Mouse (Mus musculus) c-Kit-positive CD71-positive TER-119-positive erythroid progenitor cells, embryonic 14.5 days (primary cell): ENCODE data around the gene Pim3.

ENCODE experiments used
- DNase-seq: peaks from one replicate; pipeline ENCODE4 v3.0.0-alpha.2; 2013; ENCODE audit warnings: low spot score

The Pim3 gene

DNA sequence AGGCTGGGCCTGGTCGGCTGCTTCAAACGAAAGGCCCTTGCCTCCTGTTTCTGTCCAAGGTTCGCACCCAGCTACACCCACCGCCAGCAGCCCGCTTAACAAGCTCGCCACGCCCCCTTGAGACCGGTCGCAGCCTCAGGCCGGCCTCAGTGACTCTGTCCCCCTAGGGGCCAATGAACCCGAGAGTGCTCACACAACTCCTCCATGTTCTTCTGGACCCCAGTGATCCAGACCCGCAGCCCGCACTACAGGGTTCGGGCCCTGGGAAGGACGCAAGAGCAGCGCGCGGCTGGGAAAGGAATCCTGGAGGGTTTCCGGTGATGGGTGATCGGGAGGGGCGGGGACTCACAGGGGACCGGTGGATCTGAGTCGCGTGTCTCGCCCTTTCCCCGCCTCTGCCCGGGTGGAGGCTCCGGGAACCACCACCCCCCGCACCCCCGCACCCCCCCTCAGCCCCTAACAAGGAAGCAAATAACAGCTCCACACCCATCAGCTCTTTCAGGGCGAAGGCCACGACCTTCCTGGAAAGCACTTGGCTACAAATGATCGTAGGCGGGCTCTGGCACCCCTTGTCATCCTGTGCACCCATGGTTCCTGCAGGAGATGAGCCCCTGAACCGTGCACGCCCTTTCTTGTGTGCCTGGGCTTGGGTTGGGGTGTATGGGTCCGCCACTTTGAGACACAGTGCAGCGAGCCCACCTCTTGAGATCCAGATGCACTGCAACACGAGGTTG, 24.6 kb upstream of the Pim3 start:
- DNase-seq = no peak

DNA sequence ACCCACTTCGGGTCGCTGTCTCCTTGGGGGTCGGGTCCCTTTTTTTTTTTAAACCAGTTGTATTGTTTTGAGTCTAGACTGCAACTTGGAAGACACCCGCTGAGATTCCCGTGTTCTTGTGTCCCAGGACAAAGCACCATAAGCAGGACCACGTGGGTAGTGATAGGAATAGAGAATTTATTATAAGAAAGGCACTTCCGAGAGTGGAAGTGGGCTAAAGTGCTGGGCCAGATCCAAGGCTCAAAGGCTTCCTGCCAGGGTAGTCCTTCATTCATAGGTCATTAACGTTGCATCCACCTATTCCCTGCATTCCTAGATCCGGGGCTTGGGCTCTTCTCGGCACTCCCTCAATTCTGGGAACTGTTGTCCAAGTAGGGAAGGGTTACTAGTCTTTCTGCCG, 24.0 kb upstream of the Pim3 start:
- no peak for DNase-seq

DNA sequence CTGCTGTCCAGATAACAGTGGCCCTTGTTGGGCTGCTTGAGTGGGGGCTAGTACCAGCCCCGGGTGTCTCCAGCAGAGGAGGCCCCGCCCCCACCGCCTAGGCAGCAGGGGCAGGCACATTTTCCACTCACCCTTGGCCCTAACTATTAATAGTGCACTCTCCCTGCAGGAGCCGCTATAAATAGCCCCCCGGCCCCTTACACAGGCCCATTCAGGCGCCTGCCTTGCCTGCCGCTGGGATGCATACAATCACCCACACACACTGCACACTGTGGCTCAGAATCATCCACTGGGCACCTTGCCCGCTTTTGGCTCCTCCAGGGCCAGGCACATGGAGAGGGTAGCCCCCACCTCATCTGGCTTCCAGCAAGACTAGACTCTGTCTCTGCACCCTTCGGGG, 22.7 kb upstream of the Pim3 start:
- DNase-seq = no peak

DNA sequence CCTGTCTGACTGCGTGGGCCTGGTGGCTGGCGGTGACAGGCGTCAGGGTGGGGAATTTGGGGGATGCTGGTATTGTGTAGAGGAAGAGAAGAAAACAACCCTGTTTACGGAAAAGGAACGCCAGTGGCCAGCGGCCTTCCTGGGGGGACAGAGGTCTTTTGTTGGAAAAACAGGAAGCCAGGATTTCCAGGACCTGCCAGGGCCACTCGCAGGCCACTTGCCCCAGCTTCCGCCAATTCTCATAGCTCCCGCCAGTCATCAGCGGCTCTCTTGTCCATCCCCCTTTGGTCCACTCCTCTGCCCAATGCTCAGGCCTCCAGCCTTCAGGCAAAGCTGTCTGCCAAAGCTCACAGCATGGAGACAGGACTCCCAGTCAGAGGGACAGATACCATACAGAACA, 21.9 kb upstream of the Pim3 start:
- DNase-seq = no peak

DNA sequence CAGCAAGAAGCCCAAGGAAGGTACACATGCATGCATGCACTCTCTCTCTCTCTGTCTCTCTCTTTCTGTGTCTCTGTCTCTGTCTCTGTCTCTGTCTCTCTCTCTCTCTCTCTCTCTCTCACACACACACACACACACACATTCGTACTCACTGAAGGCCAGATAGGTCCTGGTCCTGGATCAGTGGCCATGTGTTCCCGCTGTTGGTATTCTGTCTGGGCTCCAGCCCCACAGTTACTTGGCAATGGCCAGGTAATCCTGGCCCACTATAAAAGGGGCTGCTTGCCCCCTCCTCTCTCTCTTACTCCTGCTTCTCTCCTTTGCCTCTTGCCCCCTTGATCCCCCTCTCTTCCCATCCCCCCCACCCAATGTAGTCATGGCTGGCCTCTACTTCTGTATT, 20.8 kb upstream of the Pim3 start:
- DNase-seq = no peak

DNA sequence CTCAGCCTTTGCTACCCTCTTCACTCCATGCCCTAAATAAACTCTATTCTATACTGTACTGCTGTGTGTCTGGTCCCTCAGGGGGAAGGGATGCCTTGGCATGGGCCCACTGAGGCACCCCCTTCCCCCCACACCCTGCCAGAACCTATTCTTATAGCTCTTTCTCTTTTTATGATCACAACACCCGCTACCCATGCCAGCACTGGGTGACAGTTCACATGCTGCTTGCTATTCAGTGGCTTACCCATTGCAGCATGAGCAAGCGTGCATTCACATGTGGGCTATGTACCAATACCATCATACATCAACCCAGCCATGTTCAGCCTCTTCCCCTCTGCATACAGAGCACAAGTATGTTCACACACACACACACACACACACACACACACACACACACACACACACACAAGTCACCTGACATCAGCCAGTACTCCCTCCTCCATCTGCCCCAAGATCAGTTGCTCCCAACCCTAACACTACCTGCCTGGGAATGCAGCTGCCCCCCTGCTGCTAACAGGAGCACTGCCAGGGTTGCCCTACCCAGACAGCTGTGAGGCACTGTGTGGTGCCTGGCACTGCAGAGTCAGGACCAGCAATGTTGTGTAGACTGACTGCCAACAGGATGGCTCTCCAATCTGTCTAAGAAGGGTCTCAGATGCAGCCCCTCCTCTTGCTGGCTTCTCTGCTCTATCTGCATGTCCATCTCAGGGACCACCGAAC, 20.2 kb upstream of the Pim3 start:
- DNase-seq = no peak

DNA sequence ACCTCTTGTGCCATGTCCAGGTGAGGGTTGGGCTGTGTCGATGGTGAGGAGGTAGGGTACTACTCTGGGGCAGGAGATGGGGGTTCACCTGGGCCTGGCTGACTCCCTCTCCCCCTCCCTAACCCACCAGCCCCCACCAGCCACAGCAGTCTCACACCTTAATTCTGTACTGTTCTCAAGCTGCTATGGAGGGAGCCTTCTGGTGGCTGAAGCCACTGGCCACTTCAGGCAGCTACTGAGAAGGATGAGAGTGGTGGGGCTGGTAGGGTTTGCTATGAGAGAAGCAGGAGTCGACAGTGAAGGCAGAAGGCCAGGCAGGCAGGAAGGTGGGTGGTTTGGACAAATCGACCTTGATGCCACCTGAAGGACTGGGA, 19.7 kb upstream of the Pim3 start:
- DNase-seq = no peak

DNA sequence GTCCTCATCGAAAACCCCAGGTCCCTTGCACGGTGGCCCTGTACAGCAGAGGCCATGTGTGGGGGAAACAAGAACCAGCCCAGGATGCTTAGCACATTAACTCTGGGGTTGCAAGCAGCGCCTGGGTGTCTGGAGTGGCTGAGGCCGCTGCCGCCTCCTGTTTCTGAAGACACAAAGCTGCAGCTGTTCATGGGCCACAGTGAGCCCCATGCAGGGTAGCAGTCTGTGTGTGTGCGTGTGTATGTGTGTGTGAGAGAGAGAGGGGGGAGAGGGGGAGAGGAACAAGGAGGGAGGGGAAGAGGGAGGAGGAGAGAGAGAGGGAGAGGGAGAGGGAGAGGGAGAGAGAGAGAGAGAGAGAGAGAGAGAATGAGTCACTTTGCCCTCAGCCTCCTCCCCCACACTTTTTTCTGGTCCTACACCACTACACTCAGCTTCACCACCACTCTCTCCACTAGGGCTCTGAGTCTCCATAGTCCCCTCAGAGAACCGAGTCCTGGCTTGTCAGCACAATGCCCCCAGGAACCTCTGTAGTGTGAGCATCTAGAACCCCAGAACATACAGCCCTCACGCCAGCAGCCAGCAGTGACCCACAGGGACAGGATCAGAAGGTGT, 18.4 kb upstream of the Pim3 start:
- DNase-seq = no peak

DNA sequence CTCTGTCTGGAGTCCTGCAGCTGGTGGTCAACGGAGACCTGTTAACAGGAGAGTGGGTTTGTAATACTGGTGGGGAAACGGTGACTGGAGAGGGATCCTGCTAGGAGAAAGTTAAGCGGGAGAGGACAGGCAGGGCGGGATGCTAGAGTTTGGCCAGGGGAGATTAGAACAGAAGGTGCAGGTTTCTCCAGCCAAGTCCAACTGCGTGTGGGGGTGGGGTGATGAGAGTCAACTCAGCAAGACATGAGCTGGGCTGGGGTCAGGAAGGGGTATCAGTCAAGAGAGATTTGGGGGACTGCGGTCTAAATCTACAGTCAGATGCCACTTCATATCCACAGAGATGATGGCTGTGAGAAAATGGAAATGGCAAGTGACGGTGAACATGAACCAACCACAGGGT, 17.0 kb upstream of the Pim3 start:
- no peak for DNase-seq

DNA sequence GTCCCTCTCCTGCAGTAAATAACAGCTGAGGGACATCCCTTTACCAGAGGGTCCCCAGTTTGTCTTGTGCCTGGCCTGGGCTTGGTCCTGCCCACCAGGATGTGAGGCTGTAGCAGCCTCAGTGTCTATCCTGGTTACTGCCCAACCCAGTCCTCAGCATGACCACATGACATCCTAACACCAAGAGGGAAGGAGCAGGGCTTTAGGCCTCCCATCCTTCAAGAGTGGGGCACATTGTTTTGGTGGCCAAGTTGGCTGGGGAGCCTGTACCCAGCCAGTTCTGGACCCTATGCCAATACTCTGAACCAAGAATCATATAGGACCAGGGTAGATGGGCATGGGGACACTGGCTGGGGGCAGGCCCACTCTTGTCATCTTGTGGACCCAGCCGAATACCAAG, 13.3 kb upstream of the Pim3 start:
- DNase-seq = no peak

DNA sequence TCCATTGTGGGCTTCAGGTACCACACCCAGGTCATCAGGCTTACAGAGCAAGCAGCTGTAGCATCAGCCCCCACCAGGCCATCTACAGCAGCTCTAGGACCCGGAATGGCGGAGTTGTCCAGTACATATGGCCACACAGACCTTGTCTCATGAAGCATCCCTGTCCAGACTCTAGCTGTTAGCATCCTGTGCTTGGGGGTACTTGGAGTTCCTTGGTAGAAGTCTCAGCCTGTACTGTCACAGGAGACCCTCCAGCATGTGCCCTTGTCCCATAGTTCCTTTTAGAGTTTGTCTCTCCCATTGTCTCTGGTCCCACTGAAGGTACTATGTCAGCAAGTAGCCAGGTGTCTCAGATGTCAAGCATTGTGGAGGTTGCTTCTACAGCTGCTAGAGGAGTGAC, 12.4 kb upstream of the Pim3 start:
- no peak for DNase-seq

DNA sequence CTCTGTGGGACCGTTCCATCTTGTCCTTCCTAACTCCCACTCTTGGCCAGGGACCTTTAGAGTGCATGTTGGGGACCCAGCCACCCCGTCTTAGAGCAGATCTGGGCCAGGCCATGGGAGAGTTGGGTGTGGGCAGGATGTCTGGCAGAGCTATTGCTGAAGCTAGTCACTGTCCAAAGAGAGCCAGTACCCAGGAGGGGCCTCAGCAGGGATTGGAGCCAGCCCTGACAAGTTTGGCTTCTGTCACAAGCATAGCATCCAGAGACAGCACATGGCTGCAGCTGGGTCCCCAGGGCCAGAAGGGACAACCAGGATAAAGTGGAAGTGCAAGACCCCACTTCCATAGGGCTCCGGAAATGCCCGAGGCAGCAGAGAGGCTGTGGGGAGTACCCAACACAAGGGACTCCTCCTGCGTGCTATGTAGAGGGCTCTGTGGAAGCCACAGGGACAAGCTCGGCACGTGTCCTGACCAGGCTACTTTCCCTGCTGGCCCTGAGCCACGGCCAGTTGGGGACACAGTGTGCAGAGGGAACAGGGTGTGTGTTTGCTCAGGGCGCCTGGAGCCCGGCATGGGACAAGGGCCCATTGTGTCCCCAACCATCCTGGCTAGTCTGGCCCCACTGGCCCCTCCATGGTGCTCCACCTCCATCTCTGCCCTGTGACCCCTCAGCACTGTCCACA, 11.7 kb upstream of the Pim3 start:
- no peak for DNase-seq

DNA sequence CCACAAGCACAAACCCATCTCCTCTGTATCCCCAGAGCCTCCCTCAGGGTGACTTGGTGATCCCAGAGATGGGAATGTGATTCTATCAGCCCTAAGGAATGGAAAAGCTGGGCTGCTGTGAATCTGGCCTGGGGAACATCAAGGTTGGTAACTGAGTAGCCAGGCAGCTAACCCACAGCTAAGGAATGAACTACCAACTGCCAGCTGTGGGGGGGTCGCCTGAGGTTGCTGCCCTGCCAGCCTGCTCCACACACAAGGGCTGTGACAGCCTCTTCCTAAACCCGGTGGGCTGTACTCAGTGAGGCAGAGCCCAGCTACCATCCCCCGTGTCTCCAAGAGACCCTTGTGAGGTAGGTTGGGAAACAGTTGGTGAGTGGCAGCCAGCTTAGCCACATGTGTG, 10.9 kb upstream of the Pim3 start:
- no peak for DNase-seq

DNA sequence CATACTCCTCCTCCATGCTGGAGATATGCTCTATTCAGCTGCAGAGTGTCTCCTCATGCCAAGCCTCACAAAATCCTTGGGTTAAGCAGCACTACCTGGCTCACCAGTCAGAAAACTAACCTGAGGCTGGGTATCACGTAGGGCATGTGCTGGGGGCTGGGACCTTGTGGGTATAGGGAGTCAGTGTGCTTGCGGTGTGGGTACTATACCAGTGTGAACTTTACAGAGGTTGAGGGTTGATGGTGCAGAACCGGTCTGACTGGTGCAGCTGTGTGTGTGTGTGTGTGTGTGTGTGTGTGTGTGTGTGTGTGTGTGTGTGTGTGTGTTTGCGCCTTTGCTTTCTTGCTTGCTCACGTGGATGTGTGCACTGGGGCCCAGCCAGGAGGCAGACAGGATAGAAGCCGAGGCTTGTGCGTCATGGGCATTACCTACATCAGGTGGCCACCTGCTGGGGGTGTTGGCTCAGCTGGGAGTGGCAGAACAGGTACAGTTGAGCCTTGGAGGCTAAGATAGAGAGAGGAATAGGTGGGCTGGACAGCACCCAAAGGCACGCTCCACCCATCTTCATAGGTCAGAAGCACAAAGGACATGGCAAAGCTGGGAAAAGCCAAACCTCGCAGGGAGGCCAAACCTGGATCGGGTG, 10.4 kb upstream of the Pim3 start:
- DNase-seq = no peak

DNA sequence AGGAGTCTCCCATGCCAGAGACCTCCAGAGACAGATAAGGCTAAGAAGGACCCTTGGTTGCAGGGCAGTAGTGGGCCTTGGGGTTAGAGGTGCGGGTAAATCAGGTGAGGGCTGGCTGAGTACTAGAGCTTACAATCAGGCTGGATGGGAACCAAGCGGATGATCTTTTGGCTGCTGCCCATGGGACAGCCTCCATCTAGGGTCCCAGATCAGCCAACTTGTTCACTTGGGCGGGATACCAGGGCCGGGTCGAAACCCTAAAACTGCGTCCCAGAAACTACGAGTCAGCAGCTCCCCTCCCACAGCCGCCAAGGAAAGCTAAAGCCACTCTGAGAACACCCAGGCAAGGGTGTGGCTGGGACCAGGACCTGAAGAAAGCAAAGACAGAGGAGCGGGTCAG, 8.9 kb upstream of the Pim3 start:
- no peak for DNase-seq

DNA sequence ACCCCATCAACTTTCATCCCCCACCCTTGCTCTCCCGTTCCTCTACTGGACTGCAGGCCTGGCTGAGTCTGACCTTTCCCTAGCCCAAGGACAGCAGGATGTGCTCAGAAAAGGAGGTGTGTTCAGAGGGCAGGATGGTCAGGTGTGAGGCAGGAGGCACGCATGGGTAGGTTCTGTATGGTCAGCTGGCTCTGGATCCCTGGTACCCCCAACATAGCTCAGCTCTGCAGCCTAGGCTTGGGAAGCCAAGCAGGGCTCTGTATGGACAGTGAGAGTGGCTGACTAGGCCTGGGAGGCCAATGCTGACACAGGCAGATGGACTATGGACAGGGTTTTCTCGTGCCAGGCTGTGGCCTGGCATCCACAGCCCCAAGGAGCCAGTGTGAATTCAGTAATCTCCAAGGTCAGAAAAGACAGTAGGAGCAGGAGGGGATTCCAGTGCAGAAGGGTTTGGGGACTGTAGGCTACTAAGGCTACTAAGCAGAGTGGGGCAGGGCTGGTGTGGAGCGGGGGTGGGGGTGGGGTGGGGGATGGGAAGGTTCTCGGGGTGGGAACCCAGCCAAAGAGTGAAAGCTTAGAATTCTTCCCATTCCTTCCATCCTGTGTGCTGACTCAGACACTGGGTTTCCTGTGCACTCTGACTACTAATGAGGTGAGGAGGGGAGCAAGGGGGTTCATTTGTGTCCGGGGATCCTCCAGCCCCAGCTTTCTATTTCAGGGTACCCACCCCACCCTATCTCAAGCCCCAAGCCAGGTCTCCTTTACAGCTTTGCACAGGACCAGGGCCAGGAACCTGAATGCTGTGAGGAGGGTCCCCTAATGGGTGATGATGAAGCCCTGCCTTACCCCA, 7.6 kb upstream of the Pim3 start:
- DNase-seq = no peak

DNA sequence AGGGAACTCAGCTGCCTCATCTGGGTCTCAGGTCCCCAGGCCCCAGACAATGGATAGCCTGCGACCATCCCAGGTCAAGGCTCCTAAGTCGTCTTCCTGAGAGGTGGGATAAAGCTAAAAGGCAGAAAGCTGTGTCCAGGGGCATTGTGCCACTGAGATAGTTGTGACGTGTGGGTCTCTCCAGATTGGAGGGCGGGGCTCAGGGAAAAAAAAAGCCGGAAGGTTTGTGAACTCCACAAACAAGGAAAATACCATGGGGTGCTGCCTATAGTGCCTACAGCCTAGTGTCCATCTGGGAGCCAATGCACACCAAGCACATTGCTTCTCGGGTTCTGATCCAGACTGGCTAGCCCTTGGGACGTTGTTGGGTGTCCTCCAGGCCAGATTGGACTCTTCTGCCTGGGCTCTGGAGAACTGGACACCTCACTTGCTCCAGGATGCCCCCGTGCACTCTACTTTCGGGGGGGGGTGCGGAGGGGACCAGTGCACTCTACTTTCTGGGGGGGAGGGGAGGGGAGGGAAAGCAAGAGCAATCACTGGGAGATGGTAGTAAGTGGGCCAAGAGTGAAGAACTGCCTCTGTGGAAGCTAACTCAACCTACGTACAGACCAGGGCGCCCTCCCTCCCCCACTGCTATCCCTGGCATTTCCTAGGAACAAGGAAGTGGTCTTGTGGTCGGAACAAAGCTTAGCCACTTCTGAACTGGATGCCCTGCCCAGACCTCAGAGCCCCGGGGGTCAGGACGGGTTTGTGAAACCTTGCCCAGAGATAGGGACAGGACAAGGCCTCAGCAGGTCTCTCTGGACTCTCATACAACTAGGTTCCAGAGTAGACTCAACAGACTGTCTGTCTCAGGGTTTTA, 6.8 kb upstream of the Pim3 start:
- DNase-seq = no peak

DNA sequence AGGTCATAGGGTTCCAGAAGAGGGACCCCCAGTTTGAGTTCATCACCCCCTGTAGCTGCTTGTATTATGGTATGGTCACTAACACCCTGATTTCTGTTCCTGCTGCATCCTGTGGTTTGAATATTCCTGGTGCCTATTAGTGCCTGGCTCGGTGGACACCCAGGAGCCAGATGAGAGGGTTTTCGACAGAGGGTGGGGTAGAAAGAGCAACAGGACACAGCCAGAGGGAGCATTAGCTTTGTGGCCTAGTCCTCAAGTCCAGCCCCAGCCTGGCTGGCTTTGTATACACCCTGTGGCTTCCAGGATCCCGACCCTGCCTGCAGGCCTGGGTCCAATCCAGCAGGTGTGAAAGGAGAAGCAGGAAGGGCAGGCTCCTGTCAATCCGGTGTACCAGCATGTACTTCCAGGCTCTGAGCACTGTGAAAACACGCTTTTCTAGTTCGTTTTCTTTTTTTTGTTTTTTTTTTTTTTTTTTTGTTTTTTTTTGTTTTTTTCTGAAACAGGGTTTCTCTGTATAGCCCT, 6.0 kb upstream of the Pim3 start:
- no peak for DNase-seq

DNA sequence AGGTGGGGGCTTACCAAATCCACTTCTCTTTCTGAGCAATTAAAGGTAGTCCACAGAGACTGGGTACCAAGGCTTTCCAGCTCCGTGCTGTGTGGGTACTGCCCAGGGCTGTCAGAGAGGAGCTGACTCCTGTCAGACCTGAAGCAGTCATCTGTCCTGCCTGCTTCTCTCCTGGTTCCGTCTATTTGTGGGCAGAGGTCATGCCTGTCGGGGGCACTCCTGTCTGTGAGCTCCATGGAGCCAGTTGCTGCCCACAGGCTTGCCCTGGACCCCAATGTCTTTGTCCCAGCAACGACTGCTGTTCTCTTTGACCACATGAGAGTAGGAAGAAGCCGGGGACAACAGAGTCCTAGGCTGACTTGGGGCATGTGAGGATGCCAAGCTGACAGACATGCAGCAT, 5.4 kb upstream of the Pim3 start:
- no peak for DNase-seq

DNA sequence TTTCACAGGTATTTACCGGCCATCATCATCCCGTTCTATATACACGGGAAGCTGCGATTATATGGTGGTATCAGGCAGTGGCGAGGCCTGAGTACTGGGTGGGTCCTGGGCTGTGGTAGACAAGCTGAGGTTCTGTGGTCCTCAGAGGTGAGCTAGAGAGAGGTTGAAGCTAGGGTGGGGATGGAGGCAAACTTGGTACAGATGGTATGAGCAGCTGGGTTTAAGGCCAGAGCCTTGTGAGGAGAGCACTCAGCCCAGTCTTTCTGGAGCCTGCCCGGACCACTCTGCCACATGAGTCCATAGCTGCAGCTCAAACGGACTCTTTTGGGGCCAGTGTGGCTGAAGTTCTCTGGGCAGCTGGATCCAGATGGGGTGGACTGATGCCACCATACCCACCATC, 4.6 kb upstream of the Pim3 start:
- no peak for DNase-seq
